Mouse (Mus musculus): ENCODE results near the gene Nrp2. TPM values are rescaled to one million over a fixed set of nuclear protein-coding genes. Genes with fewer than 3 reads are reported as not detected.

Gene Nrp2
- polyA plus RNA-seq, 1 experiment = 32.2 TPM

DNA sequence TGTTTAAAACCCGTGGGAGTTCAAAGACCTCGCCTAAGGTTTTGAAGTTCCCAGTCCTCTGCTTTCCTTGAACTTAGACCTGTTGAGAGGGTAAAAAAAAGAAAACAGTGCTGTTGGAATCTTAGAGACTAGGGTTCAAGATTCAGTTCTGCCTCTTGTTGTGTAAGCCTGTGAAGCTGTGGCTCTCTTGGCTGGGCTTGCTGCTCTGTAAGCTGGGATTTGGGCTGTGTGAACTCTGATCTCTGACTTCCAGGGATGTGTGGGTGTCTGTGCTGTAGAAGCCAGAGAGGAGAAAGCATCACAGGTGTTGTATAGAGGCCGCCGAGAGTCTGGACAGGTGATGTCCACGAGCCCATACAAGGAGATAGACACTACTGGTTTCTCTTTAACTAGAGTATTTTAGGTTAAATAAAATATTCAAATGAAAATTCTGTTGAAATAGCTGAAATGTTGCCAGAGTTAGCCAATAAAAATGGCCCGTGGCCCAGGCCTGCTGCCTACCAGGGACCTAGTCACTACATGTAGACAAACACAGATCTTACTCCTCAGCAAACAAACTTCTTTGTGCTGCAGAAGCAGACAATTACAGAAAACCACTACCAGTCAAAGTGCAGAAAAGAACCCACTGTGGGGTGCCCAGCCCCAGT, 120.6 kb downstream of the Nrp2 start:
- no peak overlapping the region for H3K27ac ChIP-seq (ENCODE audit: insufficient read depth, low read length)

GRCm38 (mm10) chr1:62825822-62826765, 123.0 kb downstream of the Nrp2 start:
- H3K4me1 ChIP-seq (ENCODE audit: control insufficient read depth, insufficient read depth, low read length) = no peaks in the 10 kb centered on the region
- TF ChIP-seq CTCF (IDR thresholded peaks at IDR 0.05; ENCODE audit: low read depth, low read length) (no peak), EP300 (IDR thresholded peaks at IDR 0.05; ENCODE audit: insufficient read depth, low read depth, low read length) (no peak), POLR2A (IDR thresholded peaks at IDR 0.05; ENCODE audit: insufficient read depth, low read length) (no peak)
- H3K9me3 ChIP-seq (replicated peaks; ENCODE audit: control insufficient read depth, insufficient read depth, low read length, poor library complexity, severe bottlenecking) = no peaks in the 10 kb centered on the region
- H3K9ac ChIP-seq (ENCODE audit: low read depth, poor library complexity, severe bottlenecking) = no peak overlapping the region
- H3K27ac ChIP-seq (ENCODE audit: insufficient read depth, low read length) = no peak overlapping the region
- no peaks in the 10 kb centered on the region for H3K36me3 ChIP-seq (ENCODE audit: control insufficient read depth, insufficient read depth, low read length, poor library complexity, severe bottlenecking)
- H3K4me3 ChIP-seq (ENCODE audit: low read depth, low read length) = no peak overlapping the region
- no peaks in the 10 kb centered on the region for H3K27me3 ChIP-seq (ENCODE audit: control insufficient read depth, insufficient read depth, low read length, poor library complexity, severe bottlenecking)

More for the DNA sequence above, 120.6 kb downstream of the Nrp2 start:
- TF ChIP-seq POLR2A (IDR thresholded peaks at IDR 0.05; ENCODE audit: insufficient read depth, low read length) (no peak), EP300 (IDR thresholded peaks at IDR 0.05; ENCODE audit: insufficient read depth, low read depth, low read length) (no peak), CTCF (IDR thresholded peaks at IDR 0.05; ENCODE audit: low read depth, low read length) (no peak)
- Histone ChIP-seq H3K4me3 (ENCODE audit: low read depth, low read length) (no peak overlapping the region), H3K4me1 (ENCODE audit: control insufficient read depth, insufficient read depth, low read length) (no peaks in the 10 kb centered on the region), H3K9ac (ENCODE audit: low read depth, poor library complexity, severe bottlenecking) (no peak overlapping the region), H3K27me3 (ENCODE audit: control insufficient read depth, insufficient read depth, low read length, poor library complexity, severe bottlenecking) (no peaks in the 10 kb centered on the region), H3K9me3 (replicated peaks; ENCODE audit: control insufficient read depth, insufficient read depth, low read length, poor library complexity, severe bottlenecking) (no peaks in the 10 kb centered on the region), H3K36me3 (ENCODE audit: control insufficient read depth, insufficient read depth, low read length, poor library complexity, severe bottlenecking) (no peaks in the 10 kb centered on the region)

GRCm38 (mm10) chr1:62827316-62827715, 124.2 kb downstream of the Nrp2 start:
- Histone ChIP-seq H3K27me3 (ENCODE audit: control insufficient read depth, insufficient read depth, low read length, poor library complexity, severe bottlenecking) (no peaks in the 10 kb centered on the region), H3K27ac (ENCODE audit: insufficient read depth, low read length) (no peak overlapping the region), H3K9me3 (replicated peaks; ENCODE audit: control insufficient read depth, insufficient read depth, low read length, poor library complexity, severe bottlenecking) (no peaks in the 10 kb centered on the region), H3K9ac (ENCODE audit: low read depth, poor library complexity, severe bottlenecking) (no peak overlapping the region), H3K36me3 (ENCODE audit: control insufficient read depth, insufficient read depth, low read length, poor library complexity, severe bottlenecking) (no peaks in the 10 kb centered on the region), H3K4me1 (ENCODE audit: control insufficient read depth, insufficient read depth, low read length) (no peaks in the 10 kb centered on the region), H3K4me3 (ENCODE audit: low read depth, low read length) (no peak overlapping the region)
- TF ChIP-seq POLR2A (IDR thresholded peaks at IDR 0.05; ENCODE audit: insufficient read depth, low read length) (no peak), EP300 (IDR thresholded peaks at IDR 0.05; ENCODE audit: insufficient read depth, low read depth, low read length) (no peak), CTCF (IDR thresholded peaks at IDR 0.05; ENCODE audit: low read depth, low read length) (no peak)

DNA sequence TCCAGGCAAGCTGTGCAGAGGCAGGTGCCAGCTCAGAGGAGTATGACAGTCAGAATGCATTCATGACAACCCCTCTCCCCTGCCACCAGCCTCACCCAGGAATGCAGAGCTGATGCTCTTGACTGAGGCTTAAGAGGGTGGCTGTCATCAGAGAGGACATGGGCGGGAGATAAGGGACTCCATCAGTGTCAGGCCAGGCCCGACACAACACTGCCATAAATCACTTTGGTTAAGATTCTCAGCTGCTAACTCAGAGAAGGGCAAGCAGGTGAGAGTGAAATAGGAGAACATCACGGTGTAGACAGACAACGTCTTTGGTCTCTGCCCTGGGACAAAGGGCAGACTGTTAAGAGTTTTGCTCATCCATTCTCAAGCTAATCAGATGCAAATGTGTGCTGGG, 125.1 kb downstream of the Nrp2 start:
- TF ChIP-seq CTCF (IDR thresholded peaks at IDR 0.05; ENCODE audit: low read depth, low read length) (no peak), POLR2A (IDR thresholded peaks at IDR 0.05; ENCODE audit: insufficient read depth, low read length) (no peak), EP300 (IDR thresholded peaks at IDR 0.05; ENCODE audit: insufficient read depth, low read depth, low read length) (no peak)
- Histone ChIP-seq H3K9ac (ENCODE audit: low read depth, poor library complexity, severe bottlenecking) (no peak overlapping the region), H3K36me3 (ENCODE audit: control insufficient read depth, insufficient read depth, low read length, poor library complexity, severe bottlenecking) (no peaks in the 10 kb centered on the region), H3K27ac (ENCODE audit: insufficient read depth, low read length) (no peak overlapping the region), H3K27me3 (ENCODE audit: control insufficient read depth, insufficient read depth, low read length, poor library complexity, severe bottlenecking) (no peaks in the 10 kb centered on the region), H3K9me3 (replicated peaks; ENCODE audit: control insufficient read depth, insufficient read depth, low read length, poor library complexity, severe bottlenecking) (no peaks in the 10 kb centered on the region), H3K4me1 (ENCODE audit: control insufficient read depth, insufficient read depth, low read length) (no peaks in the 10 kb centered on the region), H3K4me3 (ENCODE audit: low read depth, low read length) (no peak overlapping the region)

GRCm38 (mm10) chr1:62829690-62830417, 126.8 kb downstream of the Nrp2 start:
- TF ChIP-seq POLR2A (IDR thresholded peaks at IDR 0.05; ENCODE audit: insufficient read depth, low read length) = no peak
- no peak for TF ChIP-seq CTCF (IDR thresholded peaks at IDR 0.05; ENCODE audit: low read depth, low read length)
- H3K9me3 ChIP-seq (replicated peaks; ENCODE audit: control insufficient read depth, insufficient read depth, low read length, poor library complexity, severe bottlenecking) = no peaks in the 10 kb centered on the region
- H3K36me3 ChIP-seq (ENCODE audit: control insufficient read depth, insufficient read depth, low read length, poor library complexity, severe bottlenecking) = no peaks in the 10 kb centered on the region
- H3K27me3 ChIP-seq (ENCODE audit: control insufficient read depth, insufficient read depth, low read length, poor library complexity, severe bottlenecking) = no peaks in the 10 kb centered on the region
- H3K4me1 ChIP-seq (ENCODE audit: control insufficient read depth, insufficient read depth, low read length) = no peaks in the 10 kb centered on the region
- H3K9ac ChIP-seq (ENCODE audit: low read depth, poor library complexity, severe bottlenecking) = no peak overlapping the region
- no peak overlapping the region for H3K27ac ChIP-seq (ENCODE audit: insufficient read depth, low read length)
- no peak overlapping the region for H3K4me3 ChIP-seq (ENCODE audit: low read depth, low read length)
